In the genomic region with DNA sequence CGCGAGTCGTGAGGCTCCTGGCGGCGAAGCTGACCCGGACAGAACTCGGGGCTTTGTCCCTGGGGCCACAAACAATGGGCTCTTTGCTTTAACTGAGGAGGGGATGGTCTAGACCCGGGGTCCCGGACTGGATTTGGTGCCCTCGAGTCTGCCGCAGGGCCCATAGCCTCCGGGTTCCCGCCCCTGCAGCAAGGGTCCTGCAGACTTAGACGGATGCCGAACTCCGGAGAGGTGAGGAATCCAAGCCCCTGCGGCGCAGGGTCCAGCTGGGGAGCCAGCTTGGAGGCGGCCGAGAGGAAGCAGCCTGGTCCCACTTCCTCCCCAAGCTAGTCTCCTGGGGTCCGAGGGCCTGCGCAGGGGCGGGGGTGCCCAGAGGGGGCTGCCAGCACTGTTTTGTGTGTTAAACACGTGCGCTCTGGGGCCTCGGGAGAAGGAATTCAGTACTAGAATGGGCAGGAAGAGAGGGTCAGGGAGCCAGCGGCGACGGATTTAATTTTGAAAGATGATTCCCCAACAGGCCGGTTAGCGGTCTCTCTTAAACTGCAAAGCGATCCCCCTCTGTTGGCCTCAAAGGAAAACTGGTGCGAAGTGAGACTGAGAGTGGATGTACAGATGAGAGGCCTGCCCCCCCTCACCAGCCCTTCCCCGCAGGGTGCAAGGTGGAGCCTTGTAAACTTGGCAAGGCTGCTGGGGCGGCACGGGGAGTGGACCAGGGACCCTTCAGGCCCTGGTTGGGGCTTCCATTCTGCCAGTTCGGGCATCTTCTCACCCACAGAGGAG, we compare ENCODE assay signal across 8 mouse cellular contexts. TPM values are rescaled to one million over a fixed set of nuclear protein-coding genes. Genes with fewer than 3 reads are reported as not detected.
DNase-seq lines count a peak whose midpoint lies in the region; ATAC-seq lines count a peak whose summit lies in the region.

No protein-coding gene starts in this region.

- peak overlapping the region; percentile 53 for H3K4me3 ChIP-seq in lung, embryonic 15.5 days

- under 1% methylated on average over 37 of the region's 37 CpGs for WGBS in lung, embryonic 15.5 days

- H3K9ac ChIP-seq in lung, embryonic 15.5 days = peak overlapping the region; percentile 39

- no peaks in the 10 kb centered on the region for H3K9me3 ChIP-seq in lung, embryonic 15.5 days

- H3K36me3 ChIP-seq in lung, embryonic 15.5 days = no peaks in the 10 kb centered on the region

- ATAC-seq in lung, embryonic 15.5 days (ENCODE audit: borderline replicate concordance, extremely low read depth, low FRiP score, low TSS enrichment) = no peak
- ATAC-seq in frontal cortex, adult (ENCODE audit: low TSS enrichment) = no peak

- peaks cover 64% of the 10 kb centered on the region for H3K27me3 ChIP-seq in lung, embryonic 15.5 days

- H3K4me1 ChIP-seq in lung, embryonic 15.5 days = peaks cover 16% of the 10 kb centered on the region

- no peak overlapping the region for H3K27ac ChIP-seq in lung, embryonic 15.5 days

- peak overlapping the region; percentile 94 for H3K4me2 ChIP-seq in lung, embryonic 15.5 days

- intact Hi-C loops in heart, postnatal 10 days (cut with DNase I) = no loop called here

- DNase-seq in lung, adult 18-20 months = peak; percentile 67 to 69
- no peak for DNase-seq in lung, postnatal 14 days
- peak; percentile 41 to 42 for DNase-seq in heart, postnatal 10 days
- DNase-seq in adrenal gland, postnatal 14 days = no peak
- DNase-seq in adrenal gland, postnatal 36 days = no peak
- DNase-seq in layer of hippocampus, adult 11-12 months (ENCODE audit: low spot score) = no peak

RNA-seq across cellular contexts. Expression of a gene that starts 0.8 kb away (rescaled TPM):
- 10 to 100 TPM; 33.8 to 41.5 TPM for total RNA-seq in heart, postnatal 10 days (2021)
- polyA plus RNA-seq in lung, embryonic 15.5 days (2015; fragmentation: Nextera tagmentation; extraction: Ambion mirVana) = 20.9 and 23.3 TPM in 2 replicates
- total RNA-seq in adrenal gland, postnatal 14 days (2021) = 7.3 and 8.3 TPM in 2 replicates
- total RNA-seq in adrenal gland, postnatal 36 days (2021) = 1 to 10 TPM; 2.9 to 3.4 TPM

RNA-seq across cellular contexts. Expression of a gene that starts 10.9 kb away (rescaled TPM):
- 100 to 1,000 TPM; 129 to 134 TPM for total RNA-seq in heart, postnatal 10 days (2021)
- polyA plus RNA-seq in lung, embryonic 15.5 days (2015; fragmentation: Nextera tagmentation; extraction: Ambion mirVana) = 141 and 143 TPM in 2 replicates
- 125 and 132 TPM in 2 replicates for total RNA-seq in adrenal gland, postnatal 14 days (2021)
- total RNA-seq in adrenal gland, postnatal 36 days (2021) = 100 to 1,000 TPM; 159 to 168 TPM

RNA-seq across cellular contexts. Expression of a gene that starts 29.2 kb away (rescaled TPM):
- 10 to 100 TPM; 10.2 to 13.2 TPM for total RNA-seq in heart, postnatal 10 days (2021)
- 39.5 and 41.7 TPM in 2 replicates for polyA plus RNA-seq in lung, embryonic 15.5 days (2015; fragmentation: Nextera tagmentation; extraction: Ambion mirVana)
- 13.7 and 18.9 TPM in 2 replicates for total RNA-seq in adrenal gland, postnatal 14 days (2021)
- 10 to 100 TPM; 20.3 to 22.6 TPM for total RNA-seq in adrenal gland, postnatal 36 days (2021)

RNA-seq across cellular contexts. Expression of a gene that starts 31.3 kb away (rescaled TPM):
- total RNA-seq in heart, postnatal 10 days (2021) = under 1 TPM in 1 of 2 experiments, not detected in 1; 0.05 TPM
- 1.6 and 1.8 TPM in 2 replicates for polyA plus RNA-seq in lung, embryonic 15.5 days (2015; fragmentation: Nextera tagmentation; extraction: Ambion mirVana)
- total RNA-seq in adrenal gland, postnatal 14 days (2021) = not detected in 2 replicates
- total RNA-seq in adrenal gland, postnatal 36 days (2021) = not detected

Comparison
In these comparisons a context has a peak if more than half of its experiments do, and no peak if none do; other contexts are left out.
1. DNase-seq: peak in lung, adult 18-20 months (2 of 2) and heart, postnatal 10 days (2 of 2); none in lung, postnatal 14 days (single experiment), adrenal gland, postnatal 14 days (single experiment), adrenal gland, postnatal 36 days (0 of 2) and layer of hippocampus, adult 11-12 months (single experiment).